Mouse (Mus musculus): ENCODE data around the gene Unc13b.

Gene Unc13b

DNA sequence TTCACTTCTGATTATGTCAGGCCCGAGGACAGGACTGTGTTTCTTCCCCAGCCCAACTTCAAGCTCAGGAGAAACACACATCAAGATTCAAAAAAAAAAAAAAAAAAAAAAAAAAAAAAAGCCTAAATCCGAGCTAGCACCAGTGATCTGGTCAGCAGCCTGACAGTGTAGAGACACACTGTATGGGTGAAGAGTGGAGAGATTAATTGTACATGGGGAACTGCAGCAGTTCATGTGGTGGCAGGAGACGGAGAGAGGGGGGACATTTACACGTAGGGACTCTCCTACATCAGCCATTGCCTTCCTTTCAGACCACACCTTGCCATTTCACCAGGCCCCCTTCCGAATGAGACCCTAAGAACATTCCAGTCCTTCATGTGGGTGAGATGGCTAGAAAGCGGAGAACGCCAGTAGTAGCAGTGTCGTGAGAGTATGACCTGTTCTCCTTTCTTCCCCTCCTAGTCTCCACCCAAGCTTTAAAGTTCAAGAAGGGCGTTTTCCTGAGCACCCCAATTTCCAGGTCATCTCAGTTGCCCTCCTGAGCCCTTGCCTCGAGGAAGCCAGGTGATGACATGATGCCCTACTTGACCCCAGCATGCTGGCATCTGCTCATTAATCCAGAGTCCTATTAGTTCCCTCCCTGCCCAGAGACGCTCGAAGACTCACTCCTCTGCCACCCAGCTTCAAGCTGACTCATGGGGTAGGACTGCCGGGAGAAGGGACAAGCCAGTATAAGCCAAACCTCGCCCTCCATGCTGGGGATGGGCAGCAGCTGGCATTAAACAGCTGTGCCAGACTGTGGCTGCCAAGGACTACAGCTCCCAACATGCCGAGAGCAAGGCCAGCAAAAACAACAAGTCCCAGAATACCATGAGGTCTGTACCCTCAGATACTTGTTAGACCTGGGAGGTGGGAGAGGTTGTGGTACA, 19.9 kb upstream of the Unc13b start:
- peak; percentile 54 for DNase-seq

DNA sequence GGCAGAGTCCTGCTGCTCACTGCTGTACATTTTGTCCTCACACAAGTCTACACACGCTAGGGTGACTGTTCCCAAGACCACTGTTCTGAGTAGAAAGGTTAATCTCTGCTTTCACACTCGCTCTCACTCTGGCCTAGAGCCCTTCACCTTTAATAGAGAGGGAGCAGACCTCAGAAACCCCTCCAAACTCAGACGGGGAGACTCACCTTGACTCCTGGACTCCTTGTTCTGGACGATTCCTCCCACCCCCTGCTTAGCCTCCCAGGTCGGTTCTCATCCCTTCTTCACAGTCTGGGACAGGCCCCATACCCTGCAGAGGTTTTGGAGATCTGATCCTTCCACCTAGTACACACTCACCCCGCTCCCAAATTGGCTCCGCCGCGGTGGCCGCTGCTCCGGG, 19.1 kb upstream of the Unc13b start:
- DNase-seq: no peak

DNA sequence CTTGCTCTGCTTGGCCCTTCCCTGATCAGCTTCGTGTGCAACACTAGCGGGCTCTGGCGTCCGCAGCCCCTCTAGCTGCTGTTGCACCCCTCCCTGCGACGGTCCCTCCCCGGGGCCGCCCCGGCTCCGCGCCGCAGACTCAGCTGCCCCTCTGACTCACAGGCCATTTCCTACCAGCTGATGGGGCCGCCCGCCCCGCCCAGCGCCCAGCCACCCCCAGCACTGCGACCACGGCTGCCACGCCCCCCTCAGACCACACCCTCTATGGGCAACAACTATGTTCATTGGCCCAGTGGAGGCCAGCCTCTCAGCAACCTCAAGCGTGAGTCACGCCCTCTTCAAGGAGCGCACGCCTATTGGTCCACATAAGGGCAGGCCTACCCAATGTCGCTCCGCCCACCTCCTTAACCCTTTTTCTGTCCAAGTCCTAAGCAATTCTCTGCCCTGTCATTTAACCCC, 18.6 kb upstream of the Unc13b start:
- peak; percentile 93 for DNase-seq

GRCm38 (mm10) chr4:43040881-43041547, 17.7 kb upstream of the Unc13b start:
- DNase-seq: no peak

DNA sequence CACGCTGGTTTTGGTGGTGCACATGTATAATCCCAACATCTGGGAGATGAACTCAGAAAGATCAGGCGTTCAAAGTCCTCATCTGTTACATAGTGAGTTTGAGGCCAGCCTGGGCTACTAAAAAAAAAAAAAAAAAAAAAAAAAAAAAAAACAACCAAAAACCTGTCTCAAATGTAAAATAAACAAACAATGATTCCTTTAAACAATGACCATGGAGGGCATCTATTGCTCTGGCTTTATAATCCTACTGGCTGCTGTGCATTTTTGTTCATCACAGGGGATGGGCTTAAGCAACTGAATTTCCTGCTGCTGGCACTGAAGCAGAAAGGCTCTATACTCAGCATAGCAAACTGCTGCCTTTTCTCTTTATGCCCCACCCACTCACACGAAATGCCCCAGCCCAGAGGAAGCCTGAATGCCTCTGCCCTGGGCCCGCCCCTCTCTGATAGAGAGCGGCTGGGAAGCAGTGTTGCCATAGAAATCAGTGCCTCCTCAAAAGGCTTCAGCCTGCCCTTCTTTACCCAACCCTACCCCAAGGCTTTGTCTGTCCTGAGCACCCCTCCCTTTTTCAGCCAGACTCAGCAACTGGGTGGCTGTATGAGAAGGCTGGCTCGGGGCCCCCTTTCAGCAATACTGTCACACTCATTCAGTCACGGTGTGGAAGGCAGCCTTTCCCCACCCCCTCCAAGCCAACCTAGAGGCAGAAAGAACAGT, 15.0 kb upstream of the Unc13b start:
- DNase-seq: peak; percentile 44

DNA sequence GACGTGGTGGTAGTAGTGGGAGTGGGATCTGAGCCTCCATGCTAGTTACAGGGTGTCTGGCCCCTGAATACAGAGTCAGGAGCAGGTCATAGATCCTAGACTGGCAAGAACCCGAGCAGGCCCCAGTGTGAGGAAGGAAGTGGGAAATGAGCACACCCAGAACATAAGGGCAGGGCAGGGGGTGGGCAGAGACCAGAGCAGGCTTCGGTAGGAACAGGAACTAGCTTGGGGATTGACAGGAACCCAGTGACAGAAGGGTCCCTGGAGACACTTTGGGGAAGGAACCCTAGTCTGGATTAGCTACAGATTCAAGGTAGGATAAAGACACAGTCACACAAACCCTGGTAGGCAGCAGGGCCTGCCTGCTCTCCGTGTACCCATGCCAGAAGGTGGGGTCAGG, 14.1 kb upstream of the Unc13b start:
- DNase-seq: no peak

DNA sequence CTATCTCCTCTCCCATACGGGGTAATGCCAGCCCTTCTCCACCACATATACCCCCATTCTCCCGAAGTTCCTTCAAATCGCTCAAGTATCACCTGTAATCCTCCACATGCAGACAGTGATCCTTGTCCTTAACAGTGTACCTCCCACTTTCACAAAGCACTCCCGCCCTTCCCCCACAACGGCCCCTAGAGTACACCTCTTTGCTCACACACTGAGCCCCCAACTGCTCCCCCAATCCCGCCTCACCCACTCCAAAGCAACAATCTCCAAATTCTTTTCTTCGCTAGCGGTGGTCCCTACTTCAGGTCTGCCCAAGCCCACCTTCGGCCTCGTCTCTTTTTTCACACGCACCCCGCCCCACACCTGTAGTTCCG, 13.5 kb upstream of the Unc13b start:
- no peak for DNase-seq

GRCm38 (mm10) chr4:43045659-43046302, 13.0 kb upstream of the Unc13b start, which contains the start of gene Fam214b:
Gene Fam214b, minus strand, starts transcription at chr4:43046220.
- DNase-seq: peak; percentile 89

- no peak for DNase-seq
Observed at GRCm38 (mm10) chr4:43046607-43047006, 12.1 kb upstream of the Unc13b start.

GRCm38 (mm10) chr4:43047231-43047630, 11.5 kb upstream of the Unc13b start:
- DNase-seq: peak; percentile 52

DNA sequence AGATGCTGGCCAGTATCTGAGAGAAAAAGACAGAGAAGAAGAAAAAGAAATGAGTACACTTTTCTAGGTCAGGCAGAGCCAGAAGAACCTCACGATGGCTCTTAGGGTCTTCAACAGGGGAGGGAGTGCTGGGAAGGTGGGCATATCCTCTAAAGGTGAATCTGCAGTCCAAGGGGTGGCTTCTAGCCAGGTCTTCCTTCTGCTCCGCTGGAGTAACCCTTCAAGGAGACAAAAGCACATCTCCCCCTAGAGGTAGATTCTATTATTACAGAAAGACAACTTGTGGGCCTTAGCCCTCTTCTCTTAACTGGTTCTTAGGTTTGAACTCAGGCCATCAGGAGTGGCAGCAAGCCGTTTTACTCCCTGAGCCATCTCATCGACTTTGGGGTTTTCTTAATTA, 6.1 kb upstream of the Unc13b start:
- no peak for DNase-seq

DNA sequence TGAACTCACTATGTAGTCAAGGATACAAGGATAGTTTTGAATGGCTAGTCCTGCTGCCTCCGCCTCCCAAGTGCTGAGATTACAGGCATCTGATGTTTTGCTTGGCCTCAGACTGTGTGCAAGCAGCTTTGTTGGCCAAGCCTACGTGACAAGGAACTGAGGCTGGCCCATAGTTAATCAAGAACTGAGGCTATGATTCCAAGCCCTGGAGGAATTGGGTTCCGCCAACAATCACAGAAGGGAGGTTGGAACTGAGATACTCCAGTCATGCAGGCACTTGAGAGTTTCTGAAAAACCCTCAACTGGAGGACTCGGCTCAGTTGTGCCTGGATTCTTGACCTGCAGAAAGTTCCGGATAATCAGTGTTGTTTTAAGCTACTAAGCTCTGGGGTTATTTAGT, 1.1 kb upstream of the Unc13b start:
- DNase-seq: no peak

- no peak for DNase-seq
Observed at GRCm38 (mm10) chr4:43058392-43058752, 381 bp upstream of the Unc13b start.

DNA sequence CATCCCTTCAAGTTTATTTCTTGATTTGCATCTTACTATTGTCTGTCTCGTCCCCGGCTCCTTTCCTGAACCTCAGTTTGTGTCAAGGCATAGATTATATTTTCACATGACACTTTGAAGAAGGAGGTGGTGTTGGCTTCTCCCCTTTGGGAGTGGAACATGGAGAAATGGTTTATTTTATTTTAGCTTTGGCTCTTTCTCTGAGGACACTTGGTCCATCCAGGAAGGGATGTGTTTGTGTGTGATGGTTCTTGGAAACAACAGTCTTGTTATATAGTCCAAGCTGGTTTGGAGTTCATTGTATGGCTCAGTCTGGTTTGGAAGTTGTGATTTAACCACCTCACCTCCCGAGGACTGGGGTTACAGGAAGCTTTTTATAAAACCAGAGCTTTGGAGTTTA, 944 bp downstream of the Unc13b start:
- DNase-seq: no peak

DNA sequence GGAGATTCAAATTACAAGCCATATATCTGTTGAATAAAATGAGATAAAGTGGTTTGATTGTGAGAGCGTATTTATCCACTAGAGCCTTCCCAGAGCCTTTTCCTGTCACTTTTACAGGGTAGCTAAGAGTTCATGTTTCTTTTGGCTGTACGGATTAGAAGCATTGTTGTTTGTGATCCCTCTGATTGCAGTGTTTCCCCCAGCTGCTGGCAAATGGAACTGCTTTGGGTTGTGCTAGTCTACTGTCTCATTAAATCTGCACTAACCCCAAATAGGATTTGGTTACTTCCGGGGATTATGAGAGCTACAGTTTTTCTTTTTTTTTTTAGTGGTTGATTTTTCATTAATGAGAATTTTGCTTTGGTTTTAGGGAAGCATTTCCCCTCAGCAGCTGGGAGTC, 1.5 kb downstream of the Unc13b start:
- DNase-seq: no peak

- DNase-seq: no peak
Observed at GRCm38 (mm10) chr4:43065471-43065870, 6.7 kb downstream of the Unc13b start.

- DNase-seq: no peak
Observed at GRCm38 (mm10) chr4:43074923-43075322, 16.2 kb downstream of the Unc13b start.

GRCm38 (mm10) chr4:43078071-43078718, 19.4 kb downstream of the Unc13b start:
- no peak for DNase-seq

GRCm38 (mm10) chr4:43082458-43082857, 23.7 kb downstream of the Unc13b start:
- DNase-seq: no peak

DNA sequence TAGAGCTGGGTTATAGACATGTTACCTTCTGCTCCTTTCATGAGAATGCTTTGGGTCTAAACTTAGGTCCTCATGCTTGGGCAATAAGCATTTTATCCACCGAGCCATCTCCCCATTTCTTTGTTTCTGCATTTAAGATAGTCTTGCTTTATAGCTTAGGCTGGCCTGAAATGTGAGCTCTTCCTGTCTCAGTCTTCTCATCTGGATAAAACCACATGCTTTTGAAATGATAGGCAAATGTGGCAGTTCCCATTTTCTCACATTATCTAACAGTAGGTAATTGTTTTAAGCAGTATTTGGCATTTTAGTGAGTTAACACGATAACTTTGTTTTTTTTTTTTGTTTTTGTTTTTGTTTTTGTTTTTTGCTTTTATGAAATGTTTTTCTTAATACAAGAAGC, 31.2 kb downstream of the Unc13b start:
- DNase-seq: no peak

- DNase-seq: no peak
Observed at GRCm38 (mm10) chr4:43091183-43091582, 32.4 kb downstream of the Unc13b start.

DNA sequence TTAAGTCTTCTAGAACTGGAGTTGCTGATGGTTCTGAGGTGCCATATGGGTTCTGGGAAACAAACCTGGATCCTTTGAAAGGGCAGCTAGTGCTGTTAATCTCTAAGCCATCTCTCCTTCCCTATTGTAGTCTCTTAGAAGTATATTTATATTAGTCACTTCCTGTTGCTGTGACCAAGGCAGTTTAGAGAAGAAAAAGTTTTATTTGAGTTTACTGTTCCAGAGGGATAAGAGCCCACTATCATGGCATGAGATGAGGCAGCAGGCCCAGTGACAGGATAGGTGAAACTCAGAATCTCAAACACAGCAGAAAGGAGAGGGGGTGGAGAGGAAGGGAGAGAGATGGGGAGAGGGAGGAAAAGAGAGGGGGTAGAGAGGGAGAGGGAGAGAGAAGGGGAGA, 54.7 kb downstream of the Unc13b start:
- no peak for DNase-seq

- DNase-seq: no peak
Observed at GRCm38 (mm10) chr4:43114512-43114911, 55.8 kb downstream of the Unc13b start.
